19 mouse cellular contexts compared by ENCODE assay signal in the genomic region with DNA sequence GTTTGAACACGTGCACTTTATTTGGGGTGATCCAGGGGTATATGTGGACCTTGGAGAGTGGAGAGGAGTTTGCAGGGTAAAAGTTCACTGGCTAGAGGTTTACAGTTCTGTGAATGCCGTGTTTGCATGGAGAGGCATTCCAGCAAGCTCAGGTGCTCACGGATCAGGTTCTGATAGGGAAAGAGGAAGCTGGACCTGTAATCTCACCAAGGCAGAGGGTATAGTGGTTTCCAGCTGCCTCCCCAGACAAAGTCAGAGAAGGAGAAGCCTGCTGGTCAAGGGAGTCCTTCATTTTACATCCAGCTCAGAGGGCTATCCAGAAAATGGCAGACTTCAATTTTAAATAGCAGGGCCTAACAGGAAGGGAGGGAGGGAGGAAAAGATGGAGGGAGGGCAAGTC. TPM values are rescaled to one million over a fixed set of nuclear protein-coding genes. Genes with fewer than 3 reads are reported as not detected.
"Had no signal": no experiment of that assay in that cellular context is flagged by ENCODE, and none has a peak within 500 bp of the region (broad histone marks: within the 10 kb centered on the region; RNA-seq: fewer than 3 reads in every experiment).

No protein-coding gene starts in this region.

- DNase-seq: lung, adult 18-20 months; lung, embryonic 14.5 days; lung, postnatal 10 days; lung, postnatal 4 days; right cerebral cortex, postnatal 25 days; right cerebral cortex, postnatal 4 days; spleen, adult 18-20 months; thymus, adult 18-20 months; thymus, postnatal 14 days; thymus, postnatal 36 days had no signal

- H3K4me2 ChIP-seq: lung, embryonic 14.5 days; midbrain, embryonic 11.5 days; midbrain, embryonic 13.5 days; midbrain, embryonic 15.5 days; neural tube, embryonic 12.5 days had no signal

- H3K9me3 ChIP-seq: midbrain, embryonic 13.5 days; midbrain, embryonic 15.5 days; neural tube, embryonic 12.5 days had no signal

- H3K27ac ChIP-seq: midbrain, embryonic 13.5 days; midbrain, embryonic 15.5 days; neural tube, embryonic 12.5 days had no signal

- H3K9ac ChIP-seq: lung, embryonic 14.5 days; midbrain, embryonic 13.5 days; midbrain, embryonic 15.5 days; neural tube, embryonic 12.5 days had no signal

- ATAC-seq: midbrain, embryonic 13.5 days; midbrain, embryonic 15.5 days had no signal

- H3K36me3 ChIP-seq: midbrain, embryonic 13.5 days; midbrain, embryonic 15.5 days; neural tube, embryonic 12.5 days had no signal

- H3K4me3 ChIP-seq: megakaryocyte, embryonic 14.5 days; midbrain, embryonic 13.5 days; midbrain, embryonic 15.5 days; neural tube, embryonic 12.5 days had no signal

RNA-seq across cellular contexts. Expression of a gene that starts 28.2 kb away (rescaled TPM):
- total RNA-seq: monocyte, adult 5-6 weeks; neutrophil, adult 5-6 weeks had no signal

RNA-seq across cellular contexts. Expression of a gene that starts 58.7 kb away (rescaled TPM):
- total RNA-seq: midbrain, postnatal 0 days; monocyte, adult 5-6 weeks; neutrophil, adult 5-6 weeks had no signal
- polyA plus RNA-seq: midbrain, embryonic 13.5 days; midbrain, embryonic 15.5 days; midbrain, postnatal 0 days; stomach, embryonic 14.5 days had no signal
